Mouse (Mus musculus): ENCODE data around the gene B230219D22Rik.

DNA sequence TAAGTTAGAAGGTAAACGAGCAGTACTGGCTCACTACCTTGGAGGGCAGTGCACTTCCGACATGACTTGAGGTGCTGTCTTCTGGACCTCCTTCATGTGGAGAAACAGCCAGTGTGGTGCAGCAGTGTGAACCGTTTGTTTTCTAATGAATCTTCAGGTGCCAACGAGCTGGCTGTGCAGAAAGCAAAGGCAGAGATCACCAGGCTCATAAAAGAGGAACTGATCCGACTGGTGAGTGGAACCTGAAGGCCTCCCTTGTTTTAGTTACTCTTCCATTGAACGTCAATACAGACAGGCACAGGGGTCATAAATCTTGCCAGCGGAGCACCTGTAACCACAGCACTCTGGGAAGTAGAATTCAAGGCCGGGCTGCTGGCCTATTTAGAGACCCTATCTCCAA lies 15.6 kb upstream of the B230219D22Rik start:
- no peak for TF ChIP-seq EP300 (IDR thresholded peaks at IDR 0.05; ENCODE audit: low read depth)
- no peak for TF ChIP-seq CTCF (IDR thresholded peaks at IDR 0.05; ENCODE audit: low read depth)

All from heart, postnatal 0 days (tissue).